Mouse (Mus musculus) erythroid progenitor cell, adult 5-6 weeks (primary cell): ENCODE results near the gene Olfr1136. TPM values are rescaled to one million over a fixed set of nuclear protein-coding genes. Genes with fewer than 3 reads are reported as not detected.

ENCODE experiments used
- ATAC-seq: replicated peaks from 2 replicates; pipeline ENCODE4 v1.8.0; 2016; ENCODE audit warnings: moderate number of reproducible peaks, mild to moderate bottlenecking, moderate TSS enrichment, inconsistent platforms; ENCODE audit not compliant: poor library complexity, low FRiP score, severe bottlenecking
- total RNA-seq, 2 experiments: library from RNA; stranded (forward) in 1 of 2; stranded (reverse) in 1 of 2; fragments of 150-400 nt in 1 of 2; fragments of 186-747, 209-891 nt in 1 of 2; gene quantifications; 2 replicates each; pipeline versions ENCODE4 v1.2.3 to v1.2.4; 2015 to 2017; ENCODE audit warnings: low replicate concordance in 2 of 2

The Olfr1136 gene
- total RNA-seq (2015; ENCODE audit: low replicate concordance) = not detected in 2 replicates
- not detected in 2 replicates for total RNA-seq (2017; ENCODE audit: low replicate concordance)

DNA sequence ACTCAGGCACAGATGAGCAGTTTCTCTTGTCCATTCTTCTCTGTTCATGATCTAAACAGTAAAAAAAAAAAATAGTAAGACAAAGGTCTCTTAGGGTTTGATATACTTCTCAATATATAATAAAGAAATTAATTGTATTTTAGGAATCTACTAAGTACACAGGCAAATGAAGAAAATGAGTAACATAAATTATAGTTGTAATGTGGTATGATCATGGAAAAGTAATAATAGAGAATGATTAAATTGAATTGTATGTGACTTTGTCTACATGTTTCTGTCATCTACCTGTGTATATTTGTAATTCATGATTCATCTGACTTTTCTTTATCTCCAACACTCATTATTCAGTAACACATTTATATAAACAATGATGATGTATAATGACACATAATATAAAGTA, at the start of gene Olfr1136:
Gene Olfr1136, minus strand, starts transcription at position 101 of the 400 bp plus-strand sequence.
- no peak for ATAC-seq

DNA sequence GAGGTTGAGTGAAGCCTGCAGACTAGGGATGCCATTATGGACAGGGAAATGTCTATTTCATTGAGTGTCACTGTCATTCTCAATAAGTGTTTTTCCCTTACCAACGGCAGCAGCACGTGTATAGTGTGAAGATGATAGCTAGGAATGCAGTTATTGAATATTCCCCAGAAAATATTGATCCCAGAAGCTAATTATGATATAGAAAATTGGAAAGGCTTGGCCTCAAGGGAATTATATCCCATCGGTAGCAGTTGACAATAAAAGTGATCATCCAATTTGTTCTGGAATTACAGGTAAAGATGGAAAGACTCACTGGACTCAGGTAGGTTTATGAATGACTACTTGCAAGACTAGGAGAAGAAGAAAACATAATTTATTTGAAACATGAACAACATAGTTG, 49.7 kb upstream of the Olfr1136 start, which contains the start of gene Olfr1140:
Gene Olfr1140, plus strand, starts transcription at position 301 of the 400 bp plus-strand sequence.
- ATAC-seq = no peak

DNA sequence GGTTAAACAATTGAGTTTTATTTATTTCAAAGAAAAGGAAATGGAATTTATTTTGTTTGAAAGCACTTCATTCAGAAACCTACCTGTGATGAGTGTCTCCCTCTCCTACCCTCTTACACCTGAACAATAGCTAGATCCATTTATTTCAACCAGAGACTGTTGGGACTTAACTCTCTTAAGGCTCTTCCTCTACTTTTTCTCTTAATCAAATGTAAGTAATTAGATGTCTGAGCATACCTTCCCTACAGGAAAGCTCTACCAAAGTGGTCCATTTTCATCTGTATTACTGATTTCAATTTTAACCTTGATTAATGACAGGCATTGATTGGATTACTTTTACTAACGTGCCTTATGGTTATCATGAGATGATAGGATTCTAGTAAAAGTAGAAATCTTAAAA, 46.1 kb upstream of the Olfr1136 start, which contains the start of gene Olfr1138:
Gene Olfr1138, minus strand, starts transcription at position 101 of the 400 bp plus-strand sequence.
- ATAC-seq = no peak

DNA sequence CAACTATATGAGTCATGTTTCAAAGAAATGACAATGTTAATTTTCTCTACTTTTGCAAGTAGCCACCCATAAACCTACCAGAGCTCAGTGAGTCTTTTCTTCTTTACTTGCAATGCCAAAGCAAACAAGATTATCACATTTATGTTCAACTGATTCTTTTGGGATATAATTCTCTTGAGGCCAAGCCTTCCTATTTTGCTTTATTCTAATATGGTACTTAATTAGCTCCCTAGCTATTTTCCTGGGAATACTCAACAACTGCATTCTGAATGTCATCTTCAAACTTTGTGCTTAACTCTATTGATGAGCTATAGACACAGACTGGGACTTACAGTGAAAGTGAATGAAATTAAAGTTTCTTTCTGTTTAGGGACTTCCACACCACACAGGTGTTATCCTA, 19.3 kb upstream of the Olfr1136 start, which contains the start of gene Olfr1137:
Gene Olfr1137, minus strand, starts transcription at position 101 of the 400 bp plus-strand sequence.
- ATAC-seq = no peak

DNA sequence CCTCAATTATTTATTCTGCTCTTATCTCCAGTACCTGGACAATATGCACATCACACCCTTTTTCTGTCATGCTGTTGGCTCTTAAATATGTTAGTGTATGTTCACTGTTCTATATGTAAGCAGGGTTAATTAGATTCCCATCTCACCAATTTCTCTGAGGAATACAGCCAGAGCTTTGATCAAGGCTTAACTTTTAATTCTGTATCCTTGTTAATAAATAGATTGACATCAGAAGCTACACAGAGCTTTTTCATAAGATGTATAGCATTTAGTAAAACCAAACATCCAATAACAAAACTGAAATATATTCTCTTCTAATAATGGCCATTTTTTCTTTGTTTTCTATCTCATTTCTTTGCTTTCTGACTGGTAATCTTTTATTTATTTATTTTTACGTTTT, 20.2 kb downstream of the Olfr1136 start, which contains the start of gene Olfr1135:
Gene Olfr1135, minus strand, starts transcription at position 101 of the 400 bp plus-strand sequence.
- no peak for ATAC-seq

DNA sequence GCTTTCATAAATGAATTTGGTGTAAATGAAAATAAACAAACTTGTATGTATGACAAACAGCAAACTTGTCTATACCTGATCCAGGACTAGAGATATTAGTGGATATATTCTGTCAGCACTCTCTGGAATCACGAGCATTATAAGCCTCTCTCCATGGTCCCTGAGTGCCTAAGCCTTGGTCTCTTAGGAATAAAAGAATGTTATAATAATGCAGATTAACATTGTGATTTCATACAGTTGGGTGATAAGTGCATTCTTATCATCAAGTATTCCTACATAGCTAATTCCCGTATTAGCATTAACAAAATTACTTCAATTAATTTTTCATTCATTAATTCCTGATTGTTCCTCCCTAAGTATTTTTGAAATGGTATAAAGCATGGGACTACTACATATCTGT, 35.4 kb downstream of the Olfr1136 start, which contains the start of gene Olfr1134:
Gene Olfr1134, minus strand, starts transcription at position 101 of the 400 bp plus-strand sequence.
- ATAC-seq = no peak

DNA sequence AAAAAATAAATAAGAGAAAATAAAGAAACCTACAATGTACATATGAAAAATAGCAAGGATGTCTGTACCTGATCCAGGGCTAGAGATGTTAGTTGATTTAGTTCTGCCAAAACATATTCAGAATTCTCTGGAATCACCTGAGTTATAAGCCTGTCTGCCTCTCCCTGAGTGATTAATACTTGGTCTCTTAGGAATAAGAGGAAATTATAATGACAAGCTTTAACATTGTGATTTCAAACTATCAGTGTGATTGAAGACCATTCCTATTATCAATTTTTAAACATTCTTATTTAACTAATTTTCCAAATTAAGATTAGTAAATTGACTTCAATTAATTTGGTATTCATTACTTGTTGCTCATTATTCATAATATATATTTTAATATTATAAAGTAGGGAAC, 46.5 kb downstream of the Olfr1136 start, which contains the start of gene Olfr1133:
Gene Olfr1133, minus strand, starts transcription at position 101 of the 400 bp plus-strand sequence.
- no peak for ATAC-seq

Other genes starting within 250 kb of the Olfr1136 start
- gene Olfr1126, start 240.0 kb downstream of the Olfr1136 start, total RNA-seq (2015; ENCODE audit: low replicate concordance) = not detected in 2 replicates
- not detected in 2 replicates for gene Olfr1126, start 240.0 kb downstream of the Olfr1136 start, total RNA-seq (2017; ENCODE audit: low replicate concordance)
- gene Pramel7, start 196.9 kb downstream of the Olfr1136 start, total RNA-seq (2015; ENCODE audit: low replicate concordance) = not detected in 2 replicates
- not detected in 2 replicates for gene Pramel7, start 196.9 kb downstream of the Olfr1136 start, total RNA-seq (2017; ENCODE audit: low replicate concordance)
- gene Pramel6, start 187.4 kb downstream of the Olfr1136 start, total RNA-seq (2015; ENCODE audit: low replicate concordance) = not detected in 2 replicates
- not detected in 2 replicates for gene Pramel6, start 187.4 kb downstream of the Olfr1136 start, total RNA-seq (2017; ENCODE audit: low replicate concordance)
- not detected in 2 replicates for gene Olfr153, start 162.2 kb downstream of the Olfr1136 start, total RNA-seq (2015; ENCODE audit: low replicate concordance)
- not detected in 2 replicates for gene Olfr153, start 162.2 kb downstream of the Olfr1136 start, total RNA-seq (2017; ENCODE audit: low replicate concordance)
- not detected in 2 replicates for gene Olfr1128, start 148.4 kb downstream of the Olfr1136 start, total RNA-seq (2015; ENCODE audit: low replicate concordance)
- not detected in 2 replicates for gene Olfr1128, start 148.4 kb downstream of the Olfr1136 start, total RNA-seq (2017; ENCODE audit: low replicate concordance)
- gene Olfr1129, start 120.0 kb downstream of the Olfr1136 start, total RNA-seq (2015; ENCODE audit: low replicate concordance) = not detected in 2 replicates
- gene Olfr1129, start 120.0 kb downstream of the Olfr1136 start, total RNA-seq (2017; ENCODE audit: low replicate concordance) = not detected in 2 replicates
- not detected in 2 replicates for gene Olfr1130, start 87.7 kb downstream of the Olfr1136 start, total RNA-seq (2015; ENCODE audit: low replicate concordance)
- not detected in 2 replicates for gene Olfr1130, start 87.7 kb downstream of the Olfr1136 start, total RNA-seq (2017; ENCODE audit: low replicate concordance)
- not detected in 2 replicates for gene Olfr1131, start 66.8 kb downstream of the Olfr1136 start, total RNA-seq (2015; ENCODE audit: low replicate concordance)
- not detected in 2 replicates for gene Olfr1131, start 66.8 kb downstream of the Olfr1136 start, total RNA-seq (2017; ENCODE audit: low replicate concordance)
- gene Olfr1132, start 56.4 kb downstream of the Olfr1136 start, total RNA-seq (2015; ENCODE audit: low replicate concordance) = not detected in 2 replicates
- gene Olfr1132, start 56.4 kb downstream of the Olfr1136 start, total RNA-seq (2017; ENCODE audit: low replicate concordance) = not detected in 2 replicates
- gene Olfr1133, start 46.6 kb downstream of the Olfr1136 start, total RNA-seq (2015; ENCODE audit: low replicate concordance) = not detected in 2 replicates
- gene Olfr1133, start 46.6 kb downstream of the Olfr1136 start, total RNA-seq (2017; ENCODE audit: low replicate concordance) = not detected in 2 replicates
- gene Olfr1134, start 35.5 kb downstream of the Olfr1136 start, total RNA-seq (2015; ENCODE audit: low replicate concordance) = not detected in 2 replicates
- not detected in 2 replicates for gene Olfr1134, start 35.5 kb downstream of the Olfr1136 start, total RNA-seq (2017; ENCODE audit: low replicate concordance)
- gene Olfr1135, start 20.3 kb downstream of the Olfr1136 start, total RNA-seq (2015; ENCODE audit: low replicate concordance) = not detected in 2 replicates
- gene Olfr1135, start 20.3 kb downstream of the Olfr1136 start, total RNA-seq (2017; ENCODE audit: low replicate concordance) = not detected in 2 replicates
- gene Olfr1137, start 19.2 kb upstream of the Olfr1136 start, total RNA-seq (2015; ENCODE audit: low replicate concordance) = not detected in 2 replicates
- not detected in 2 replicates for gene Olfr1137, start 19.2 kb upstream of the Olfr1136 start, total RNA-seq (2017; ENCODE audit: low replicate concordance)
- not detected in 2 replicates for gene Olfr1138, start 46.0 kb upstream of the Olfr1136 start, total RNA-seq (2015; ENCODE audit: low replicate concordance)
- gene Olfr1138, start 46.0 kb upstream of the Olfr1136 start, total RNA-seq (2017; ENCODE audit: low replicate concordance) = not detected in 2 replicates
- not detected in 2 replicates for gene Olfr1140, start 49.8 kb upstream of the Olfr1136 start, total RNA-seq (2015; ENCODE audit: low replicate concordance)
- gene Olfr1140, start 49.8 kb upstream of the Olfr1136 start, total RNA-seq (2017; ENCODE audit: low replicate concordance) = not detected in 2 replicates
- not detected in 2 replicates for gene Olfr1141, start 60.0 kb upstream of the Olfr1136 start, total RNA-seq (2015; ENCODE audit: low replicate concordance)
- gene Olfr1141, start 60.0 kb upstream of the Olfr1136 start, total RNA-seq (2017; ENCODE audit: low replicate concordance) = not detected in 2 replicates
- gene Olfr152, start 85.5 kb upstream of the Olfr1136 start, total RNA-seq (2015; ENCODE audit: low replicate concordance) = not detected in 2 replicates
- gene Olfr152, start 85.5 kb upstream of the Olfr1136 start, total RNA-seq (2017; ENCODE audit: low replicate concordance) = not detected in 2 replicates
- not detected in 2 replicates for gene Olfr1143, start 106.6 kb upstream of the Olfr1136 start, total RNA-seq (2015; ENCODE audit: low replicate concordance)
- gene Olfr1143, start 106.6 kb upstream of the Olfr1136 start, total RNA-seq (2017; ENCODE audit: low replicate concordance) = not detected in 2 replicates
- not detected in 2 replicates for gene Olfr1145, start 115.9 kb upstream of the Olfr1136 start, total RNA-seq (2015; ENCODE audit: low replicate concordance)
- not detected in 2 replicates for gene Olfr1145, start 115.9 kb upstream of the Olfr1136 start, total RNA-seq (2017; ENCODE audit: low replicate concordance)
- not detected in 2 replicates for gene Olfr1148, start 136.6 kb upstream of the Olfr1136 start, total RNA-seq (2015; ENCODE audit: low replicate concordance)
- gene Olfr1148, start 136.6 kb upstream of the Olfr1136 start, total RNA-seq (2017; ENCODE audit: low replicate concordance) = not detected in 2 replicates
- not detected in 2 replicates for gene Olfr1150-ps1, start 150.0 kb upstream of the Olfr1136 start, total RNA-seq (2015; ENCODE audit: low replicate concordance)
- gene Olfr1150-ps1, start 150.0 kb upstream of the Olfr1136 start, total RNA-seq (2017; ENCODE audit: low replicate concordance) = not detected in 2 replicates
- not detected in 2 replicates for gene Olfr1151, start 161.9 kb upstream of the Olfr1136 start, total RNA-seq (2015; ENCODE audit: low replicate concordance)
- gene Olfr1151, start 161.9 kb upstream of the Olfr1136 start, total RNA-seq (2017; ENCODE audit: low replicate concordance) = not detected in 2 replicates
- not detected in 2 replicates for gene Olfr1152, start 172.5 kb upstream of the Olfr1136 start, total RNA-seq (2015; ENCODE audit: low replicate concordance)
- not detected in 2 replicates for gene Olfr1152, start 172.5 kb upstream of the Olfr1136 start, total RNA-seq (2017; ENCODE audit: low replicate concordance)
- not detected in 2 replicates for gene Olfr1153, start 201.0 kb upstream of the Olfr1136 start, total RNA-seq (2015; ENCODE audit: low replicate concordance)
- not detected in 2 replicates for gene Olfr1153, start 201.0 kb upstream of the Olfr1136 start, total RNA-seq (2017; ENCODE audit: low replicate concordance)
- not detected in 2 replicates for gene Olfr1154, start 211.2 kb upstream of the Olfr1136 start, total RNA-seq (2015; ENCODE audit: low replicate concordance)
- gene Olfr1154, start 211.2 kb upstream of the Olfr1136 start, total RNA-seq (2017; ENCODE audit: low replicate concordance) = not detected in 2 replicates